ENCODE assay signal across 8 mouse cellular contexts in genomic region chr2:155050108-155050503, GRCm38 (mm10). TPM values are rescaled to one million over a fixed set of nuclear protein-coding genes. Genes with fewer than 3 reads are reported as not detected.
A peak's percentile ranks its signal among the peaks of the same experiment; 100 is the strongest.
DNase-seq lines count a peak whose midpoint lies in the region; ATAC-seq lines count a peak whose summit lies in the region.

No protein-coding gene starts in this region.

- peaks cover 28% of the 10 kb centered on the region for H3K4me1 ChIP-seq in forebrain, embryonic 10.5 days

- H3K27ac ChIP-seq in forebrain, embryonic 10.5 days, result peak overlapping the region; percentile 95

- peak overlapping the region; percentile 66 for H3K4me3 ChIP-seq in forebrain, embryonic 10.5 days

- peak; percentile 11 for ATAC-seq in inflammation-experienced regulatory T-cells, adult 6 months

- H3K27me3 ChIP-seq in forebrain, embryonic 10.5 days (ENCODE audit: poor library complexity, severe bottlenecking), result no peaks in the 10 kb centered on the region; the same call in 1 of the 2 replicates

- WGBS in forebrain, embryonic 10.5 days, result 31% methylated on average over 5 of the region's 5 CpGs

- H3K9me3 ChIP-seq in forebrain, embryonic 10.5 days, result no peaks in the 10 kb centered on the region

- peak; percentile 4 to 7 for DNase-seq in right cerebral cortex, adult 2 months (ENCODE audit: low spot score in 2 of 2)
- no peak for DNase-seq in right cerebral cortex, postnatal 25 days
- DNase-seq in forebrain, embryonic 10.5 days (ENCODE audit: extremely low spot score, low spot score), result no peak
- DNase-seq in mesoderm, embryonic 11.5 days (ENCODE audit: low read depth, low spot score), result peak; percentile 20
- DNase-seq in urinary bladder, postnatal 25 days (ENCODE audit: low spot score), result no peak
- DNase-seq in c-Kit-positive CD71-positive TER-119-positive erythroid progenitor cells, embryonic 14.5 days (ENCODE audit: low spot score), result no peak
- DNase-seq in right cerebral cortex, postnatal 10 days (ENCODE audit: low spot score in 2 of 2), result no peak

- H3K36me3 ChIP-seq in forebrain, embryonic 10.5 days (replicated peaks), result no peaks in the 10 kb centered on the region

RNA-seq across cellular contexts. Expression of gene Ahcy, which starts 24.2 kb away (rescaled TPM):
- 114 TPM in 2 replicates for polyA plus RNA-seq in forebrain, embryonic 10.5 days (2016; fragmentation: Nextera tagmentation; extraction: Ambion mirVana)
- 10 to 100 TPM; 26.3 to 55.1 (median 40.2) TPM for polyA plus RNA-seq in inflammation-experienced regulatory T-cells, adult 6 months (2017; shearing (Covaris generic))

RNA-seq across cellular contexts. Expression of gene Gm14226, which starts 32.0 kb away (rescaled TPM):
- polyA plus RNA-seq in forebrain, embryonic 10.5 days (2016; fragmentation: Nextera tagmentation; extraction: Ambion mirVana), result 0.06 and 0.20 TPM in 2 replicates
- polyA plus RNA-seq in inflammation-experienced regulatory T-cells, adult 6 months (2017; shearing (Covaris generic)), result under 1 TPM in 1 of 3 experiments, not detected in 2; 0.17 TPM

Comparison
In these comparisons a context has a peak if more than half of its experiments do, and no peak if none do; other contexts are left out.
1. DNase-seq: peak in right cerebral cortex, adult 2 months (2 of 2) and mesoderm, embryonic 11.5 days (single experiment); none in right cerebral cortex, postnatal 25 days (single experiment), forebrain, embryonic 10.5 days (single experiment), urinary bladder, postnatal 25 days (single experiment), c-Kit-positive CD71-positive TER-119-positive erythroid progenitor cells, embryonic 14.5 days (single experiment) and right cerebral cortex, postnatal 10 days (0 of 2).